Comparison of ENCODE assay signal across 28 mouse cellular contexts in the genomic region with DNA sequence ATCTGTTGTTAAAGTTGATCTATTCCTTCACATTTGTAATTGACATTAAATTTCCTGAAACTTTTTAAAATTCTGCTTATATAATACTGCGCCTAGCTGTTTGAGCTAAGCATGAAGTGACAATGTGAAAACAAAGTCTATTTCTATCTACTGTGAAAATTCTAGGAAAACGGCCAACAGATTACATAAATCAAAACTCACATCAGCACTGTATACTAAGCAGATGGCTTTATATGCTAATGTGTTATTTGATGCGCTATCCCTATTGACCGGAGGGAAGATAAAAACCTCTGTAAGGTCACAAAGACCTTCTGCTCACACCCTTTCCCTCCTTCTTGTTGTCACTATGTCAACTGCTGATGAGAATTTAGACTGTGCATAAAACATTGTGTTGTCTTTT.
DNase-seq lines count a peak whose midpoint lies in the region; ATAC-seq and TF ChIP-seq lines count a peak whose summit lies in the region.
"Had no signal": no experiment of that assay in that cellular context is flagged by ENCODE, and none has a peak within 500 bp of the region (broad histone marks: within the 10 kb centered on the region; RNA-seq: fewer than 3 reads in every experiment).

No protein-coding gene starts in this region.

- 72% methylated on average over 4 of the region's 4 CpGs for WGBS in forebrain, embryonic 16.5 days
- 73% methylated on average over 4 of the region's 4 CpGs for WGBS in forebrain, postnatal 0 days
- WGBS in heart, adult 2 months = 74% methylated on average over 4 of the region's 4 CpGs

- no peak overlapping the region for H3K9ac ChIP-seq in forebrain, embryonic 16.5 days (replicated peaks; ENCODE audit: low read depth, low read length)
- no peak overlapping the region for H3K9ac ChIP-seq in forebrain, postnatal 0 days
- H3K9ac ChIP-seq in heart, adult 2 months (ENCODE audit: low read depth, low read length) = no peak overlapping the region
- H3K9ac ChIP-seq: hindbrain, embryonic 13.5 days; limb, embryonic 13.5 days; midbrain, embryonic 13.5 days had no signal

- H3K79me2 ChIP-seq in heart, adult 2 months (replicated peaks; ENCODE audit: control insufficient read depth, insufficient read depth, low read length) = no peaks in the 10 kb centered on the region

- no peaks in the 10 kb centered on the region for H3K27me3 ChIP-seq in forebrain, embryonic 16.5 days (replicated peaks; ENCODE audit: control insufficient read depth, insufficient read depth, low read length)
- H3K27me3 ChIP-seq in forebrain, postnatal 0 days (ENCODE audit: insufficient read depth, low read length) = no peaks in the 10 kb centered on the region
- H3K27me3 ChIP-seq in heart, adult 2 months (ENCODE audit: control insufficient read depth, insufficient read depth, low read length) = peaks cover 2% of the 10 kb centered on the region; the same call in 1 of the 2 replicates
- H3K27me3 ChIP-seq: hindbrain, embryonic 13.5 days; limb, embryonic 13.5 days; megakaryocyte, embryonic 14.5 days; midbrain, embryonic 13.5 days had no signal

- peak; percentile 31; the same call in 1 of the 2 replicates for ATAC-seq in forebrain, embryonic 16.5 days
- no peak for ATAC-seq in forebrain, postnatal 0 days
- ATAC-seq: intestine, postnatal 0 days; midbrain, embryonic 13.5 days; Patski had no signal

- no peak overlapping the region for H3K4me3 ChIP-seq in forebrain, embryonic 16.5 days (replicated peaks; ENCODE audit: low read length)
- no peak overlapping the region for H3K4me3 ChIP-seq in forebrain, postnatal 0 days (ENCODE audit: low read depth, low read length)
- H3K4me3 ChIP-seq in layer of hippocampus, adult 2 months = no peak overlapping the region
- no peak overlapping the region for H3K4me3 ChIP-seq in heart, adult 2 months
- H3K4me3 ChIP-seq: erythroblast, embryonic 14.5 days; hindbrain, embryonic 13.5 days; limb, embryonic 13.5 days; megakaryocyte, embryonic 14.5 days; midbrain, embryonic 13.5 days had no signal

- no peak for DNase-seq in forebrain, postnatal 0 days
- DNase-seq in layer of hippocampus, adult 2 months (ENCODE audit: low spot score in 2 of 2) = peak in 1 of 2 experiments; percentile 42
- no peak for DNase-seq in layer of hippocampus, postnatal 25 days (ENCODE audit: extremely low spot score in 1 of 2, low spot score in 1 of 2)
- DNase-seq in left cerebral cortex, adult 9 months (ENCODE audit: low spot score in 2 of 2) = peak; percentile 2 to 20
- no peak for DNase-seq in left cerebral cortex, adult 8-10 months (ENCODE audit: low spot score in 2 of 2)
- DNase-seq in brain, adult 2 months (ENCODE audit: low read depth, low spot score) = peak; percentile 76
- DNase-seq in heart, adult 2 months = no peak
- DNase-seq: adrenal gland, postnatal 10 days; cerebellum, adult 11-12 months; cerebellum, postnatal 10 days; gastrocnemius, postnatal 14 days; heart, adult 11 months; heart, postnatal 36 days; kidney, adult 9 months; kidney, postnatal 14 days; lung, postnatal 4 days; right cerebral cortex, postnatal 4 days; thymus, postnatal 4 days had no signal

- no peak for TF ChIP-seq POLR2A in heart, adult 2 months (IDR thresholded peaks at IDR 0.05; ENCODE audit: insufficient read depth, low read depth, low read length)

- H3K4me2 ChIP-seq in forebrain, embryonic 16.5 days (ENCODE audit: low read length) = no peak overlapping the region
- no peak overlapping the region for H3K4me2 ChIP-seq in forebrain, postnatal 0 days (ENCODE audit: low read depth)
- H3K4me2 ChIP-seq: heart, embryonic 11.5 days; hindbrain, embryonic 13.5 days; limb, embryonic 13.5 days; liver, embryonic 11.5 days; midbrain, embryonic 13.5 days had no signal

- no peaks in the 10 kb centered on the region for H3K36me3 ChIP-seq in forebrain, embryonic 16.5 days (ENCODE audit: control insufficient read depth, insufficient read depth)
- H3K36me3 ChIP-seq in forebrain, postnatal 0 days (ENCODE audit: insufficient read depth) = no peaks in the 10 kb centered on the region
- no peaks in the 10 kb centered on the region for H3K36me3 ChIP-seq in heart, adult 2 months (ENCODE audit: control insufficient read depth, insufficient read depth, low read length)
- H3K36me3 ChIP-seq: hindbrain, embryonic 13.5 days; limb, embryonic 13.5 days; midbrain, embryonic 13.5 days had no signal

- no peaks in the 10 kb centered on the region for H3K9me3 ChIP-seq in forebrain, embryonic 16.5 days (ENCODE audit: control insufficient read depth, low read length)
- no peaks in the 10 kb centered on the region for H3K9me3 ChIP-seq in forebrain, postnatal 0 days (ENCODE audit: low read length)
- H3K9me3 ChIP-seq: hindbrain, embryonic 13.5 days; limb, embryonic 13.5 days; megakaryocyte, embryonic 14.5 days; midbrain, embryonic 13.5 days had no signal

- intact Hi-C loops in heart, adult 2 months (cut with DNase I) = no loop called here

- no peak overlapping the region for H3K27ac ChIP-seq in forebrain, embryonic 16.5 days (ENCODE audit: low read length)
- no peak overlapping the region for H3K27ac ChIP-seq in forebrain, postnatal 0 days (ENCODE audit: low read depth, low read length)
- peak overlapping the region; percentile 63 for H3K27ac ChIP-seq in layer of hippocampus, adult 2 months
- H3K27ac ChIP-seq in heart, adult 2 months = no peak overlapping the region
- H3K27ac ChIP-seq: hindbrain, embryonic 13.5 days; limb, embryonic 13.5 days; midbrain, embryonic 13.5 days had no signal

- TF ChIP-seq EP300 in heart, adult 2 months (IDR thresholded peaks at IDR 0.05; ENCODE audit: insufficient read depth, low read depth, low read length) = no peak

- no peak for TF ChIP-seq CTCF in forebrain, postnatal 0 days (IDR thresholded peaks at IDR 0.05; ENCODE audit: low read depth)
- TF ChIP-seq CTCF in layer of hippocampus, adult 2 months (conservative IDR thresholded peaks at IDR 0.05) = no peak
- TF ChIP-seq CTCF in heart, adult 2 months (IDR thresholded peaks at IDR 0.05) = no peak

- no peaks in the 10 kb centered on the region for H3K4me1 ChIP-seq in forebrain, embryonic 16.5 days (replicated peaks; ENCODE audit: control insufficient read depth, insufficient read depth, low read length)
- no peaks in the 10 kb centered on the region for H3K4me1 ChIP-seq in forebrain, postnatal 0 days (ENCODE audit: insufficient read depth)
- no peaks in the 10 kb centered on the region for H3K4me1 ChIP-seq in heart, adult 2 months (ENCODE audit: control insufficient read depth, insufficient read depth, low read length)
- H3K4me1 ChIP-seq: hindbrain, embryonic 13.5 days; limb, embryonic 13.5 days; megakaryocyte, embryonic 14.5 days; midbrain, embryonic 13.5 days had no signal

Comparison
In these comparisons a context has a peak if more than half of its experiments do, and no peak if none do; other contexts are left out.
1. DNase-seq: peak in left cerebral cortex, adult 9 months (2 of 2) and brain, adult 2 months (single experiment); none in forebrain, postnatal 0 days (single experiment), layer of hippocampus, postnatal 25 days (0 of 2), left cerebral cortex, adult 8-10 months (0 of 2) and heart, adult 2 months (0 of 2).